Mouse (Mus musculus): Measurements from ENCODE around the gene Olfr248.
"Not testable (repeated sequence)": the region's sequence is repeated elsewhere in the genome, so short reads cannot be mapped to it uniquely, and the experiment has no call there.

Gene Olfr248

GRCm38 (mm10) chr1:174390746-174391145, at the start of gene Olfr248:
TSS of gene Olfr248 (plus strand) at chr1:174391046.
- DNase-seq (ENCODE audit: low spot score) = no peak

- DNase-seq (ENCODE audit: low spot score) = not testable (repeated sequence)
These were observed 37.2 kb upstream of the Olfr248 start for GRCm38 (mm10) chr1:174353636-174354035.

GRCm38 (mm10) chr1:174354640-174355039, 36.2 kb upstream of the Olfr248 start:
- DNase-seq (ENCODE audit: low spot score) = no peak

GRCm38 (mm10) chr1:174364882-174365451, 25.9 kb upstream of the Olfr248 start, which contains the start of gene Olfr417:
TSS of gene Olfr417 (plus strand) at chr1:174365122.
- DNase-seq (ENCODE audit: low spot score) = no peak

- no peak for DNase-seq (ENCODE audit: low spot score)
These were observed 17.0 kb upstream of the Olfr248 start for GRCm38 (mm10) chr1:174373799-174374198.

GRCm38 (mm10) chr1:174422959-174423358, 32.1 kb downstream of the Olfr248 start:
- DNase-seq (ENCODE audit: low spot score) = no peak

- no peak for DNase-seq (ENCODE audit: low spot score)
These were observed 32.9 kb downstream of the Olfr248 start, which contains the start of gene Olfr414 for GRCm38 (mm10) chr1:174423764-174424163. TSS of gene Olfr414 (plus strand) at chr1:174424064.

GRCm38 (mm10) chr1:174426180-174426986, 35.5 kb downstream of the Olfr248 start:
- DNase-seq (ENCODE audit: low spot score) = no peak

GRCm38 (mm10) chr1:174427402-174427801, 36.6 kb downstream of the Olfr248 start:
- no peak for DNase-seq (ENCODE audit: low spot score)

- DNase-seq (ENCODE audit: low spot score) = no peak
These were observed 37.6 kb downstream of the Olfr248 start for GRCm38 (mm10) chr1:174428407-174428806.

- no peak for DNase-seq (ENCODE audit: low spot score)
These were observed 43.3 kb downstream of the Olfr248 start for GRCm38 (mm10) chr1:174434121-174434520.
